Mouse (Mus musculus) stomach, embryonic 15.5 days (tissue): Measurements from ENCODE around the gene Parvb. TPM values are rescaled to one million over a fixed set of nuclear protein-coding genes. Genes with fewer than 3 reads are reported as not detected.

ENCODE experiments used
- ATAC-seq: fragments of 200-750 bp; cut with Nextera tagmentation; 2 replicates; pipeline ENCODE4 v1.8.0; 2017; ENCODE audit warnings: low read depth, moderate number of reproducible peaks, moderate TSS enrichment; ENCODE audit not compliant: insufficient read depth, low FRiP score
- H3K27ac ChIP-seq: fragments of 300-500 bp; sonication (generic); 2 replicates; pipeline ENCODE4 v1.5.1; 2015; ENCODE audit warnings: mild to moderate bottlenecking, inconsistent platforms
- H3K27me3 ChIP-seq: fragments of 300-500 bp; sonication (generic); replicated peaks from 2 replicates; pipeline ENCODE4 v1.6.1; 2015; ENCODE audit warnings: inconsistent platforms
- H3K36me3 ChIP-seq: fragments of 300-500 bp; sonication (generic); 2 replicates; pipeline ENCODE4 v1.6.1; 2015; ENCODE audit warnings: inconsistent platforms
- H3K4me1 ChIP-seq: fragments of 300-500 bp; sonication (generic); 2 replicates; pipeline ENCODE4 v1.6.1; 2015; ENCODE audit warnings: inconsistent platforms
- H3K4me2 ChIP-seq: fragments of 300-500 bp; sonication (generic); 2 replicates; pipeline ENCODE4 v1.6.1; 2015; ENCODE audit warnings: mild to moderate bottlenecking, inconsistent platforms
- H3K4me3 ChIP-seq: fragments of 300-500 bp; sonication (generic); replicated peaks from 2 replicates; pipeline ENCODE4 v1.5.1; 2015; ENCODE audit warnings: inconsistent platforms
- H3K9ac ChIP-seq: fragments of 300-500 bp; sonication (generic); 2 replicates; pipeline ENCODE4 v1.6.1; 2015; ENCODE audit warnings: inconsistent platforms
- H3K9me3 ChIP-seq: fragments of 300-500 bp; sonication (generic); 2 replicates; pipeline ENCODE4 v1.6.1; 2016; ENCODE audit warnings: inconsistent platforms
- WGBS: fragments of 180-500 bp; shearing (Covaris S2); methylation state at CpG from one replicate; pipeline ENCODE4 v1.1.7; 2015; 5-methylcytosine and 5-hydroxymethylcytosine counted together
- polyA plus RNA-seq: library from polyadenylated mRNA; unstranded; fragments of >200 nt; fragmentation: Nextera tagmentation; extraction: Ambion mirVana; gene quantifications from 2 replicates; pipeline ENCODE4 v1.2.1, GENCODE M21; 2015

Gene Parvb
- polyA plus RNA-seq, 1 experiment from 2014 or later, result 3.6 TPM

DNA sequence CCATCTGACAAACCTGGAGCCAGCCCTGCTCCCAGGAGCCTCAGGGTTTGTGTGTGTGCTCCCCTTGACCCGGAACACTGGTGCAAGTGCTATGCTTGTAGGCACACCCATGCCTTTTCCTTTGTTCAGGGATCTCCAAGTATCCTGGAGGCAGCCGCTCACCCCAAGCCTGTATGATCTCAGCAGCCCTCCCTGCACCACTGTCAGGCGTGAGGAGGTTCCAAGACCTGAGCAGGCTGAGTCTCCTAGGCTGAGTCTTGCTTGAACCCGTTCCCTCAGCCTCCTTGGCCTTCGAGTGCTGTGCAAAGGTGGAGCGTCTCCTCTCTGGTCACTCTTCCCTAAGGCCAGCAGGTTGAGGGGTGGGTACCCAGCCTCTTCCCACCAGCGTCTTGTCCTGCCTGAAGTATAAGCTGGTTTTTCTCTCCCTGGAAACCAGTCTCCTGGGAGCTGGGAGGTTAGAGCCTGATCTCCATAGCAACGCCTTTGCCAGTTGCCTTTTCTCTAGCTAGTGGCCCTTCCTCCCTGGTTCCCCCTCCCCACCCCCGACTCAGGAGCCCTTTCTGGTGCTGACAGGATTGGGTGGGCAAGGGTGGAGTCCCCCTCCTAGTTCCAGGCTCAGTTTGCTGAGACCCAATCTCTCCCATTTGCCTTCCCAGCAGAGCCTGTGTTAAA is 68.0 kb downstream of the Parvb start:
- Histone ChIP-seq H3K27ac (no peak overlapping the region), H3K36me3 (no peaks in the 10 kb centered on the region), H3K27me3 (no peaks in the 10 kb centered on the region), H3K4me3 (no peak overlapping the region), H3K4me1 (peaks cover 52% of the 10 kb centered on the region), H3K9ac (no peak overlapping the region), H3K9me3 (no peaks in the 10 kb centered on the region), H3K4me2 (no peak overlapping the region)
- 43% methylated on average over 9 of the region's 9 CpGs for WGBS
- no peak; the same call in 1 of the 2 replicates for ATAC-seq

DNA sequence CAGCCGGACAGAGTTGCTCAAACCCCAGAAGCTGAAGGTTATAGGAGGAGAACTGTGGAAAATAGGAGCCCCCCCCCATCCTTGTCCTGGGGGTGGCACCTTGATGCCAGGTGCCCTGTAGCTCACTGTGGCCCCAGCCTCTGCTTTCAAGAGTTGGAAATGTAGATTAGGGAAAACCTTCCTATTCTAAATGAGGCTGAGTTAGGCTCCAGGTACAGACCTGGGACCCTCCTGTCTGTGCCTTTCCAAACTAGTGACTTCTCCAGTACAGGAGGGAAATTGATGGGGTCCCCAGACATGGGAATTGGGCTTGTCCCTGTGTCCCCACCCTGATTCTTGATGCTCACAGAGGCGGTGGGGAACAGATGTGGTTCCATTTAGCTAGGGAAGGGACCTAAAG is 68.7 kb downstream of the Parvb start:
- Histone ChIP-seq H3K27ac (no peak overlapping the region), H3K4me2 (no peak overlapping the region), H3K36me3 (no peaks in the 10 kb centered on the region), H3K4me3 (no peak overlapping the region), H3K27me3 (no peaks in the 10 kb centered on the region), H3K9me3 (no peaks in the 10 kb centered on the region), H3K9ac (no peak overlapping the region), H3K4me1 (peaks cover 52% of the 10 kb centered on the region)
- WGBS, result 61% methylated on average over 2 of the region's 2 CpGs
- ATAC-seq, result no peak

DNA sequence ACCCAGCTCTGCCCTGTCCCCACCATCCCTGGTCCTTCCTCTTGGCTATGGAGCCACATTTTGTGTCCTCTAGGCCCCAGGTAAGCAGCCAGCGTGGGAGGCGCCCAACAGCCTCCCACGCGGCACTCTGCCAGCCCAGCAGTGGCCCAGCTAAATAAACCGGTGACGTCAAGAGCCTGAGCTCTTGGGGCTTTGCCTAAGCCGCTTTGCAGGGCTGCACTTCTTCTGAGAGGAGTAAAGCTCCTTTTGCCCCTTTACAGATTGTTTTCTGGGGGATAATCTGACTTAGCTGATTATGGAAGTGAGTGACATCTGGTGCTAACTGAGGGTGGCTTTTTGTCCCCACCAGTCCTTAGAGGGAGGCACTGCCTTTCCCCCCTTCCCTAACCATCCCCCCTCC is 69.2 kb downstream of the Parvb start:
- Histone ChIP-seq H3K4me2 (no peak overlapping the region), H3K4me1 (peaks cover 52% of the 10 kb centered on the region), H3K9me3 (no peaks in the 10 kb centered on the region), H3K9ac (no peak overlapping the region), H3K36me3 (no peaks in the 10 kb centered on the region), H3K4me3 (no peak overlapping the region), H3K27ac (peak overlapping the region; percentile 3; the same call in 1 of the 2 replicates), H3K27me3 (no peaks in the 10 kb centered on the region)
- no peak for ATAC-seq
- WGBS, result 7% methylated on average over 7 of the region's 7 CpGs

DNA sequence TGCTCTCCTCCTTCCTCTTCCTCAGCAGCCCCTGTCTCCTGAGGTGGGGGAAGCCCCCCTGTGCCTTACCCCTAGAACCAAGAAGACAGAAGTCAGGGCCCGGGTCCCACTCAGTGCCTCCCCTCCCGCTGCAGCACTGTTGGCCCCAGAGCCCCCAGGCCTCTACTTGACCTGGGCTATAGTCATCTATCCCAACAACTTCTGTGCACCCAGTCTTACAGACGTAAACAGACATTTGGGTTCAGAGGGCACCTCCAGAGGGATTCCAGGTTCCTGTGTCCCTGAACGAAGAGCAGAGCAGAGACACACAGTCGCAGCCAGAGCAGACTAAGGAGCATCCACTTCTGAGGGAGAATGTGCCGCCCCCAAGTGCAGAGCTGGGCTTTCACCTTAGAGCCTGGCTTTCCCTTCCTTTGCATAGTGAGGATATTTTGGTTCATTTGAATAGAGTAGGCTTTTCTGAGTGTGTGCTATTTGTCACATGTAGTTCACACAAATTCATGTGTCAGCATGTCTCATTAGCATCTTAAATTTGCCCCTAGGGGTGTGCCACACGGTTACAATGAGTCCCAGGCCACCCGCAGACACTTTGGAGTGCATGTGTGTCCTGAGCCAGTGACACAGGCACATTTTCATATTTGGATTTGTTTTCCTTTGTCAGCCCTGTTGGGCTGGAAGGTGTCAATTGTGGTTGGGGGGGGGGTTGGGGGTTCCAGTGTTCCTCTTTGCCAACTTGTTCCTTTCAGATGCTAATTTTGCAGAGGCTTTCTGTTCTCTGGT is 70.0 kb downstream of the Parvb start:
- no peak overlapping the region for H3K4me2 ChIP-seq
- no peak overlapping the region for H3K9ac ChIP-seq
- no peaks in the 10 kb centered on the region for H3K36me3 ChIP-seq
- peak overlapping the region; percentile 3; the same call in 1 of the 2 replicates for H3K27ac ChIP-seq
- no peaks in the 10 kb centered on the region for H3K27me3 ChIP-seq
- 58% methylated on average over 8 of the region's 8 CpGs for WGBS
- no peaks in the 10 kb centered on the region for H3K9me3 ChIP-seq
- H3K4me3 ChIP-seq, result no peak overlapping the region
- no peak for ATAC-seq
- H3K4me1 ChIP-seq, result peaks cover 52% of the 10 kb centered on the region

DNA sequence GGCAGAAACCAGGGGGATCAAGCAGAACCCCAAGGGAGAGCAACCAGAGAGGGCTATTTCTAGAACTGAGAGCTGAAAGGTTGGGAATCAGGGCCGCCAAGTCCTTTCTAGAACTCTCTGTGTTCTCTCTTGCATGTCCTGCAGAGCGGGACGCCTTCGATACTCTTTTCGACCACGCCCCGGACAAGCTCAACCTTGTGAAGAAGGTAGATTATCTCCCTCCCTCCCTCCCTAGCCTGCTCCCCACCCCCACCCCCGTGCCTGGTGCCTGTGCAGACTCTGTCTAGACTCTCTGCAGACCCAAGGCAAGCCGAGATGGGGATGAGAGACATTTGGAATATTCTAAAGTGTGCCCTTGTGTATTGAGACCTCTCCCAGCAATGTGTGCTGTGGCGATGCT is 71.4 kb downstream of the Parvb start:
- no peak for ATAC-seq

GRCm38 (mm10) chr15:84305333-84305732 is 73.5 kb downstream of the Parvb start:
- Histone ChIP-seq H3K27ac (no peak overlapping the region), H3K4me1 (peaks cover 28% of the 10 kb centered on the region), H3K9ac (no peak overlapping the region), H3K36me3 (no peaks in the 10 kb centered on the region), H3K27me3 (no peaks in the 10 kb centered on the region), H3K4me3 (no peak overlapping the region), H3K9me3 (no peaks in the 10 kb centered on the region), H3K4me2 (no peak overlapping the region)
- 71% methylated on average over 10 of the region's 10 CpGs for WGBS
- no peak for ATAC-seq

More for the DNA sequence above, 71.4 kb downstream of the Parvb start:
- Histone ChIP-seq H3K4me2 (no peak overlapping the region), H3K4me1 (peaks cover 49% of the 10 kb centered on the region), H3K9ac (no peak overlapping the region), H3K36me3 (no peaks in the 10 kb centered on the region), H3K9me3 (no peaks in the 10 kb centered on the region), H3K27ac (no peak overlapping the region), H3K27me3 (no peaks in the 10 kb centered on the region), H3K4me3 (no peak overlapping the region)
- 60% methylated on average over 10 of the region's 10 CpGs for WGBS

DNA sequence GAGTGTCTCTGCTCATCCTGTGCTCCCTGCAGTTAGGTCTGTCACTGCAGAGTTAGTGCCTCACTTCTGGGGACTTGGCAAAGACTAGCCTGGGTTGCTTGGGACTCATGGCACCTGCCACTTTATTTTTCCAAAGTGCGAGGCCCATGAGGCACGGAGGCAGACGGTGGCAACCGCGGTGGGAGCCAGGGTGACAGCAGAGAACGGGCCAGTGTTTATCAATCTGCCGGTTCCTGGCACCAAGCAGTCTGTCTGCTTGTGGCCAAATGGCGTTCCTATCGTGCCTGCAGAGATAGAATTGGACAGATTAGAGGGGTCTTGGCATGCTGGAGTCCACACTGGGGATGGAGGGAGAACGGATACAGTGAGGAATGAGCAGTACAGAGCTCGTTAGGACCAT is 78.4 kb downstream of the Parvb start:
- no peaks in the 10 kb centered on the region for H3K9me3 ChIP-seq
- peaks cover 26% of the 10 kb centered on the region for H3K4me1 ChIP-seq
- H3K27me3 ChIP-seq, result no peaks in the 10 kb centered on the region
- ATAC-seq, result no peak
- H3K4me3 ChIP-seq, result no peak overlapping the region
- H3K9ac ChIP-seq, result no peak overlapping the region
- H3K4me2 ChIP-seq, result no peak overlapping the region
- H3K36me3 ChIP-seq, result no peaks in the 10 kb centered on the region
- WGBS, result 53% methylated on average over 11 of the region's 11 CpGs
- H3K27ac ChIP-seq, result no peak overlapping the region

- no peak overlapping the region for H3K4me2 ChIP-seq
- peaks cover 28% of the 10 kb centered on the region for H3K4me1 ChIP-seq
- ATAC-seq, result no peak; the same call in 1 of the 2 replicates
- H3K4me3 ChIP-seq, result no peak overlapping the region
- H3K27ac ChIP-seq, result no peak overlapping the region
- H3K9me3 ChIP-seq, result no peaks in the 10 kb centered on the region
- WGBS, result 64% methylated on average over 9 of the region's 9 CpGs
- no peak overlapping the region for H3K9ac ChIP-seq
- H3K27me3 ChIP-seq, result no peaks in the 10 kb centered on the region
- no peaks in the 10 kb centered on the region for H3K36me3 ChIP-seq
Measured at GRCm38 (mm10) chr15:84311295-84312085, 79.6 kb downstream of the Parvb start.

GRCm38 (mm10) chr15:84312878-84313565 is 81.2 kb downstream of the Parvb start:
- H3K27me3 ChIP-seq, result no peaks in the 10 kb centered on the region
- H3K4me2 ChIP-seq, result no peak overlapping the region
- no peaks in the 10 kb centered on the region for H3K36me3 ChIP-seq
- WGBS, result 58% methylated on average over 9 of the region's 10 CpGs
- H3K4me1 ChIP-seq, result peaks cover 28% of the 10 kb centered on the region
- peak overlapping the region; percentile 28; the same call in 1 of the 2 replicates for H3K27ac ChIP-seq
- H3K9me3 ChIP-seq, result no peaks in the 10 kb centered on the region
- H3K9ac ChIP-seq, result no peak overlapping the region
- H3K4me3 ChIP-seq, result no peak overlapping the region
- ATAC-seq, result no peak

GRCm38 (mm10) chr15:84313566-84313878 is 81.7 kb downstream of the Parvb start:
- H3K4me2 ChIP-seq, result no peak overlapping the region
- peak overlapping the region; percentile 28; the same call in 1 of the 2 replicates for H3K27ac ChIP-seq
- no peaks in the 10 kb centered on the region for H3K9me3 ChIP-seq
- peaks cover 28% of the 10 kb centered on the region for H3K4me1 ChIP-seq
- no peak overlapping the region for H3K9ac ChIP-seq
- no peak overlapping the region for H3K4me3 ChIP-seq
- H3K27me3 ChIP-seq, result no peaks in the 10 kb centered on the region
- no peak for ATAC-seq
- WGBS, result 22% methylated on average over 9 of the region's 9 CpGs
- H3K36me3 ChIP-seq, result no peaks in the 10 kb centered on the region

GRCm38 (mm10) chr15:84314420-84315080 is 82.7 kb downstream of the Parvb start:
- 48% methylated on average over 18 of the region's 18 CpGs for WGBS
- ATAC-seq, result no peak

More at GRCm38 (mm10) chr15:84314420-84315080, 82.7 kb downstream of the Parvb start:
- Histone ChIP-seq H3K4me1 (peaks cover 28% of the 10 kb centered on the region), H3K27me3 (no peaks in the 10 kb centered on the region), H3K27ac (no peak overlapping the region), H3K9ac (no peak overlapping the region), H3K4me2 (no peak overlapping the region), H3K4me3 (no peak overlapping the region), H3K36me3 (no peaks in the 10 kb centered on the region), H3K9me3 (no peaks in the 10 kb centered on the region)
